Mouse (Mus musculus) midbrain, embryonic 16.5 days (tissue): Measurements from ENCODE around the gene Ccn6. TPM values are rescaled to one million over a fixed set of nuclear protein-coding genes. Genes with fewer than 3 reads are reported as not detected.
A peak's percentile ranks its signal among the peaks of the same experiment; 100 is the strongest.

Source experiments
- ATAC-seq: fragments of 200-750 bp; cut with Nextera tagmentation; 2 replicates; pipeline ENCODE4 v1.8.0; 2017; ENCODE audit warnings: moderate TSS enrichment
- H3K27ac ChIP-seq: fragments of 300-500 bp; sonication (generic); 2 replicates; pipeline ENCODE4 v1.5.1; 2014; ENCODE audit warnings: mild to moderate bottlenecking, low read length, mixed read lengths
- H3K27me3 ChIP-seq: fragments of 300-500 bp; sonication (generic); 2 replicates; pipeline ENCODE4 v1.6.1; 2014; ENCODE audit warnings: low read depth, low read length, mixed read lengths; ENCODE audit not compliant: control insufficient read depth, insufficient read depth
- H3K36me3 ChIP-seq: fragments of 300-500 bp; sonication (generic); 2 replicates; pipeline ENCODE4 v1.6.1; 2014; ENCODE audit warnings: mild to moderate bottlenecking, low read length, moderate library complexity, mixed read lengths; ENCODE audit not compliant: control insufficient read depth, insufficient read depth
- H3K4me1 ChIP-seq: fragments of 300-500 bp; sonication (generic); 2 replicates; pipeline ENCODE4 v1.6.1; 2014; ENCODE audit warnings: mild to moderate bottlenecking, low read length, mixed read lengths; ENCODE audit not compliant: control insufficient read depth, insufficient read depth
- H3K4me2 ChIP-seq: fragments of 300-500 bp; sonication (generic); 2 replicates; pipeline ENCODE4 v1.6.1; 2014; ENCODE audit warnings: mild to moderate bottlenecking, low read length, mixed read lengths
- H3K4me3 ChIP-seq: fragments of 300-500 bp; sonication (generic); 2 replicates; pipeline ENCODE4 v1.5.1; 2014; ENCODE audit warnings: low read depth, mild to moderate bottlenecking, low read length, moderate library complexity, mixed read lengths
- H3K9ac ChIP-seq: fragments of 300-500 bp; sonication (generic); 2 replicates; pipeline ENCODE4 v1.6.1; 2014; ENCODE audit warnings: low read depth, low read length, mixed read lengths
- H3K9me3 ChIP-seq: fragments of 300-500 bp; sonication (generic); replicated peaks from 2 replicates; pipeline ENCODE4 v1.6.1; 2014; ENCODE audit warnings: mild to moderate bottlenecking, low read length, mixed read lengths; ENCODE audit not compliant: control insufficient read depth, poor library complexity, severe bottlenecking
- WGBS: fragments of 180-500 bp; shearing (Covaris S2); extraction: QIAGEN DNeasy Blood & Tissue Kit; methylation state at CpG from one replicate; pipeline ENCODE4 v1.1.7; 2014; 5-methylcytosine and 5-hydroxymethylcytosine counted together
- polyA plus RNA-seq: library from polyadenylated mRNA; unstranded; fragments of >200 nt; fragmentation: Nextera tagmentation; extraction: Ambion mirVana; gene quantifications from 2 replicates; pipeline ENCODE4 v1.2.1, GENCODE M21; 2015

Gene Ccn6
- polyA plus RNA-seq, 1 experiment from 2014 or later, result 0.30 TPM

DNA sequence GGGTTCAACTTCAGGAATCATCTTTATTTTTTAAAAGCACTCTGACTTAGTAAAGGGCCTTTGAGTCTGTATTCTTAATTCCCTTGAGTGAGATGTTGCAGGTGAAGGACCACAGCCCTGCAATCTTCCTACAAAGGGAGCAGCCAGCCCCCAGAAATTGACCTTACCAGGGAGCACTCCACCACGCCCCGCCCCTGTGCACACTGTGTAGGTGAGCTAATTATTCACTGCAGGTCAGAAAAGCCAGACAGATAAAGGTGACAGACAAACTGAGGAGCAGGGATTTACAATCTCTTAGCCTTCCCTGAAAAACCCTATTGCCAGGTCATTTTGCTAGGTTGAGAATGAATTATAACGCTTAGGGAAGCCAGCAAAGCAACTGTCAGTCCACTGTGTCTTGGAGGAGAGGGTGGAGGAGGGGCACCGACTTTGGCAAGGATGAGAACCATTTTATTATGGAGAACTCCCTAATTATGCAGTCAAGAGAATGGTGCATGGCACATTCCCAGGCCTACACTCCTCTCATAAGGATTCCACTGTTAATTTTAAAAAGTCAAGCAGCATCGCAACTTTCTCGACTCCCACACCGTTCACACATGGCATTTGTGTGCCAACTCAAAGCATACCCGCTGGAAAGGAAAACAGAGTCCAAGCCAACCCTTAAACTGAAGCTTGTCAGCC, 21.4 kb upstream of the Ccn6 start:
- H3K9ac ChIP-seq, result no peak overlapping the region
- no peaks in the 10 kb centered on the region for H3K9me3 ChIP-seq
- 0 out of 2 replicates have a peak overlapping the region, but pooled peaks have one; percentile 17 for H3K27ac ChIP-seq
- H3K4me1 ChIP-seq, result peaks cover 2% of the 10 kb centered on the region; the same call in 1 of the 2 replicates
- ATAC-seq, result 0 out of 2 replicates have a peak, but pooled peaks have one; percentile 45
- no peak overlapping the region for H3K4me2 ChIP-seq
- no peak overlapping the region for H3K4me3 ChIP-seq
- 80% methylated on average over 8 of the region's 8 CpGs for WGBS
- H3K27me3 ChIP-seq, result no peaks in the 10 kb centered on the region
- no peaks in the 10 kb centered on the region for H3K36me3 ChIP-seq

DNA sequence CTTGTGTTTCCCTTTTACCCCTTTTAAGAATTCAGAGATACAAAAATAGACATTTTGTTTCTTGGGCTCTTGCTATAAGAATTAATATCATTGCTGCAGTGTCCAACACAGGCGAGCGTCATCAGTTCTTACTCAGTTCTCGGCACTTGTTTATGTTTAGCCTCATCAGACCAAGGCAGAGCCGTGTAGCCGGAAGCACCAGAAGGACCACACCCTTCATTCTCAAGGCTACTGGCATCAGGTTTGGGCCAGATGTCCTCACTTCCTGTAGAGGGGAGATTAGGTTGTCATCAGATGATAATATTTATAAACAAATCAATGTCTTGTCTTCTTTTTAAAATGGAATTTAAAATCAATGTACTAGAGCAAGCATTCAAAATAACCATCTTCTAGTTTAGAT, 13.4 kb upstream of the Ccn6 start:
- peaks cover 15% of the 10 kb centered on the region for H3K4me1 ChIP-seq
- no peak overlapping the region for H3K27ac ChIP-seq
- no peak overlapping the region for H3K9ac ChIP-seq
- H3K4me3 ChIP-seq, result no peak overlapping the region
- 94% methylated on average over 5 of the region's 5 CpGs for WGBS
- H3K27me3 ChIP-seq, result no peaks in the 10 kb centered on the region
- H3K36me3 ChIP-seq, result no peaks in the 10 kb centered on the region
- no peak for ATAC-seq
- no peaks in the 10 kb centered on the region for H3K9me3 ChIP-seq
- H3K4me2 ChIP-seq, result no peak overlapping the region

DNA sequence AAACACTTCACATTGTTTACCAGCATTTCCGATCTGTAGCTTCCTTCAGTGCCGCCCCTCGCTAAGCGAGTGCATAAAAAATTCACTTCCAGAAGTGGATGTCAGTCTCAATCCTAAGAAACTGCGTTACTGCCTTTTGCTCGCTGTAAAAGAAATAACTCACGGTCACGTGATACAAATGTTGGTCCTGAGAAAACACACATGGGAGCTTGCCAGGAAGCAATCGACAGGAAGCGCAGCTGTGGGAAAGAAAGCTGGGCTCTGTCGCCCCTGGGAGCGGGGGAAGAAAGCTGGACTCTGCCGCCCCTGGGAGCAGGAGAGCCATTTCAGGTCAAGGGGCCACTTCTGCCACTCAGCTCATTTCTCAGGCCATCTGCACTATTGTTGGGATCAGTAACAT, 9.5 kb upstream of the Ccn6 start:
- H3K9me3 ChIP-seq, result no peaks in the 10 kb centered on the region
- H3K27me3 ChIP-seq, result no peaks in the 10 kb centered on the region
- H3K36me3 ChIP-seq, result no peaks in the 10 kb centered on the region
- peaks cover 19% of the 10 kb centered on the region for H3K4me1 ChIP-seq
- ATAC-seq, result no peak
- 36% methylated on average over 13 of the region's 13 CpGs for WGBS
- H3K27ac ChIP-seq, result peak overlapping the region; percentile 97
- no peak overlapping the region for H3K4me3 ChIP-seq
- H3K4me2 ChIP-seq, result peak overlapping the region; percentile 70
- H3K9ac ChIP-seq, result no peak overlapping the region

DNA sequence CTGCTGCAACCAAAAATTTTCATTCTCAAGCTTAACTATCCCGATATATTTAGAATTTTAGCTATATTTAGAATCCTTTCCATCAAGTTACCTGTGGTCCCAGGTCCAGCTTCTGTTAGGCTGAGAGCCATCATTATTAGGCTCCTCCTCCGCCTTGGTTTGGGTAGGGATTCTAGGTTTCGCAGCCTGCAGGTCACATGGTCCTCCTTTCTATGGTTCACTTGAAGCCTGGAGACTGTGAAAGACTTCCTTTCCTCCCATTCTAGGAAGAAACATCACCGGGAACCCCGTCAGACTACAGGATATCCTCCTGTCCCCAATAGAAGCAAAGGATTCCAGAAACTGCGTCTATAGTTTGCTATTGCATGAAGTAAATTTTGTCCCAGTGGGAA, 8.9 kb upstream of the Ccn6 start:
- Histone ChIP-seq H3K9me3 (no peaks in the 10 kb centered on the region), H3K27me3 (no peaks in the 10 kb centered on the region), H3K4me2 (peak overlapping the region; percentile 70), H3K9ac (no peak overlapping the region), H3K4me3 (no peak overlapping the region), H3K4me1 (peaks cover 19% of the 10 kb centered on the region), H3K27ac (peak overlapping the region; percentile 97), H3K36me3 (no peaks in the 10 kb centered on the region)
- no peak for ATAC-seq
- WGBS, result 77% methylated on average over 6 of the region's 6 CpGs

DNA sequence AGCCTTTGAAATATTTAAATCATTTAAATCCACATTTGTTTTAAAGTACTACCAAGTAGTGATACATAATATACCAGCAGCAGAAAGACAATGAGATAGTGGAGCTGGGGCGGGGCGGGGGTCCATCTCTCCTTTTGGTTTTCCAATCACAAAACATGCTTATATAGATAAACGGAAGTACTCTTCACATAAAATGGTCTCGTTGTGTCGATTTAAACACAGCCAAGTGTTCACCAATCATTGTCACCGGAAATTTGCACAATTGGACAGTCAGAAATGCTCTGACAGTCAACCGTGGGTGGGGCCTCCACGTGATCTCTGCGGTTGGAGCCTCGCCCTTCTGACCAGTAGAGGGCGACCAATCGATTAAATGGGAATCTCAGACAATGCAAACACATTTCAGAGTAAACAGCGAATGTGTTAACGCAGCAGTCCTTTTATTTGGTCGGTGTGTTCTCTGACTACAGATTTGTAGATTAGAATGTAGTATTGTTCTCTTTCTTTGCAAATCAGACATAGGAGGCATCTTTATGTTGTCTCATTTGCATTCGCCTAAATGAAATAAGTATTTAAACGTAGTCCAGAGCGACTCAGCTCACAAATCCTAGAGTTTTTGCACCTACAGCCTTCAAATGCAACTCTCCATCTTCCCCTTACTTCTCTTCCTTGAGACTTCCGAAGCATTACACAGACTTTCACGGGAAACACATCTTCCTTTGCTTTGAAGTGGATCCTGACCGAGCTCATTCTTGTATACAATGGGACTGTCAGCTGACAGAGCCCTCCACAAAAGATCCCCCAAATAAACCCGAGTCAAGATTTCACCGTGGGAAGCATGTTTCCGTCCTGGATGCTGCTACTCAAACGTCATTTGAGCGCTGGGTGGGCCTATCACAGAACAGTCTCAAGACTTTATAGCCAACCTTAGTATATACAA, 8.3 kb upstream of the Ccn6 start:
- Histone ChIP-seq H3K27me3 (no peaks in the 10 kb centered on the region), H3K9ac (peak overlapping the region; percentile 62), H3K4me3 (peak overlapping the region; percentile 40), H3K9me3 (no peaks in the 10 kb centered on the region), H3K27ac (peak overlapping the region; percentile 97), H3K4me1 (peaks cover 21% of the 10 kb centered on the region), H3K36me3 (no peaks in the 10 kb centered on the region), H3K4me2 (peak overlapping the region; percentile 70)
- ATAC-seq, result peak; percentile 90
- 5% methylated on average over 26 of the region's 26 CpGs for WGBS

DNA sequence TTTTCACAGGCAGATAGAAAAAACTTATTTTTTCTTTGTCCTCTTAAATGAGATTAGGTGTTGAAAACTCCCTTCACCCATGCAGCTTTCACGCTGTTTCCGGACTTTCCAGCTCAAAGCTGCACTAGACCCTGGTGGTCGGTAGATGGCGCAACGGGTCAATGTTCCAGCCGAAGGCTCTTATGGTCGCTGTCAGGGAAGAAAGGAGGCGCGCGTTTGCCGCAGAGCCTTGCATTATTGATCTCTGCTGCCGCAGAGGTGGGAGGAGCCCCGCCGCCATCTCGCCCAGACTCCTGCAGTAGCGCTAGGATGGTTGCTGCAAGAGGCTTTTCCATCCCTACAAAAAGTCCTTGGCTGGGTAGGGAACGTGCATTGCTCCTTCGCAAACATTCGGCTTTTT, 7.5 kb upstream of the Ccn6 start:
- peak overlapping the region; percentile 40 for H3K4me3 ChIP-seq
- no peaks in the 10 kb centered on the region for H3K36me3 ChIP-seq
- peak overlapping the region; percentile 70 for H3K4me2 ChIP-seq
- no peaks in the 10 kb centered on the region for H3K9me3 ChIP-seq
- peak overlapping the region; percentile 62 for H3K9ac ChIP-seq
- H3K27me3 ChIP-seq, result no peaks in the 10 kb centered on the region
- WGBS, result under 1% methylated on average over 19 of the region's 19 CpGs
- H3K4me1 ChIP-seq, result peaks cover 28% of the 10 kb centered on the region
- peak; percentile 95 for ATAC-seq
- peak overlapping the region; percentile 97 for H3K27ac ChIP-seq

DNA sequence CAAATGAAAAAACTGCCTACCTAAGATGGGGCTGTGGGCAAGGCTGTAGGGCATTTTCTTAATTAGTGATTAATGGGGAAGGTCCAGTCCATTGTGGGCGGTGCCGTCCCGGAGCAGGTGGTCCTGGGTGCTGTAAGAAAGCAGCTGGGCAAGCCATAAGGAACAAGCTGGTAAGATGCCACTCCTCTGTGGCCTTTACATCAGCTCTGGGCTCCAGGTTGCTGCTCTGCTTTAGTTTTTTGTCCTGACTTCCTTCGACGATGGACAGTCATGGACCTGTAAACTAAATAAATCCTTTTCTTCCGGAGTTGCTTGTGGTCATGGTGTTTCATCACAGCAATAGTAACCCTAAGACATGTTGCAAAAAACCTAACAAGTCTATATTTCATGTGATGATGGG, 7.1 kb upstream of the Ccn6 start:
- H3K4me1 ChIP-seq, result peaks cover 31% of the 10 kb centered on the region
- peak overlapping the region; percentile 22 for H3K9ac ChIP-seq
- peak; percentile 12; the same call in 1 of the 2 replicates for ATAC-seq
- H3K36me3 ChIP-seq, result no peaks in the 10 kb centered on the region
- WGBS, result 8% methylated on average over 6 of the region's 6 CpGs
- H3K4me2 ChIP-seq, result peak overlapping the region; percentile 70
- no peak overlapping the region for H3K4me3 ChIP-seq
- H3K27ac ChIP-seq, result peak overlapping the region; percentile 97
- no peaks in the 10 kb centered on the region for H3K27me3 ChIP-seq
- no peaks in the 10 kb centered on the region for H3K9me3 ChIP-seq

DNA sequence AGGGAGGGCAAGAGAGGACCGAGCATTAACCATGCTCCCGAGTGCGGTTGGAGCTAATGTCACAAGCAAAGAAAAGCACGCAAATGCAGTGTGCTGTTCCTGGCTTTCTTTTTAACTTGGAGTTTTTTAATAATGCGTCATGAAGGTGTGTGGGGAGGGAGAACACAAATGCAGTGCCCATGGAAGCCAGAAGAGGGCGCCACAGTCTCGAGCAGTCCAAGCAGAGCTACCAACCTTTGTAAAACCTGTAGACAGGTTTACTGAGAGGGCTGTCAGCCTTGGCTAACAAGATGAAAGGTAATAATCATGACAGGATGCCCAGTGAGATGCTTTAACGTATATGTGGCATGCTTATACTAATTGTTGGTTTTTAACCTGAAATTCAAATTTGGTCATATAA, 6.6 kb upstream of the Ccn6 start:
- H3K4me3 ChIP-seq, result no peak overlapping the region
- H3K9me3 ChIP-seq, result no peaks in the 10 kb centered on the region
- H3K4me1 ChIP-seq, result peaks cover 34% of the 10 kb centered on the region
- no peaks in the 10 kb centered on the region for H3K36me3 ChIP-seq
- H3K9ac ChIP-seq, result no peak overlapping the region
- WGBS, result 6% methylated on average over 8 of the region's 8 CpGs
- peak; percentile 15 for ATAC-seq
- H3K4me2 ChIP-seq, result peak overlapping the region; percentile 70
- H3K27me3 ChIP-seq, result no peaks in the 10 kb centered on the region
- peak overlapping the region; percentile 8; the same call in 1 of the 2 replicates for H3K27ac ChIP-seq

DNA sequence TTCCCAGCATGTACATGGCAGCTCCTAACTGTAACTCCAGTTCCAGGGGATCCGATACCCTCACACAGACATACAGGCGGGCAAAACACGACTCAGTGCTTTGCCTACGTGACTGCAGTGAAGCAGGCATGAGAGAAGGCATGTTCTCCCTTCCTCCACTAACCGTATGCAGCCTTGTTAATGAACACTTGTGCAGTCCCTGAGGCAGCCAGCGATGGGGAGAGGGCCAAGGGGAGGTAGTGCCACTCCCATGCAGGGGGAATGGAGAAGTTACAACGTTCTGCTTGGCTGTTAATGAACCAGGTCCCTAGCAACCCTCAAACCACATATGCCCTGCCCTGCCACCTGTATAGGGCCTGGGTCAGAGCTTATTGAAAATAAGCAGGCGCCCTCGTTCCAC, 6.0 kb upstream of the Ccn6 start:
- H3K9me3 ChIP-seq, result no peaks in the 10 kb centered on the region
- no peaks in the 10 kb centered on the region for H3K27me3 ChIP-seq
- peak overlapping the region; percentile 70; the same call in 1 of the 2 replicates for H3K4me2 ChIP-seq
- ATAC-seq, result no peak
- H3K4me1 ChIP-seq, result peaks cover 37% of the 10 kb centered on the region
- no peak overlapping the region for H3K9ac ChIP-seq
- WGBS, result 42% methylated on average over 9 of the region's 9 CpGs
- H3K4me3 ChIP-seq, result no peak overlapping the region
- H3K27ac ChIP-seq, result peak overlapping the region; percentile 8; the same call in 1 of the 2 replicates
- H3K36me3 ChIP-seq, result no peaks in the 10 kb centered on the region
